Mouse (Mus musculus) G1E (cell line): ENCODE data around the gene Cbln3.

Experiments used
- CTCF ChIP-seq: IDR thresholded peaks from 2 replicates; pipeline ENCODE4 v1.5.1; 2012; ENCODE audit warnings: low read depth, low read length, inconsistent platforms, mixed read lengths
- GATA1 ChIP-seq: IDR thresholded peaks from 2 replicates; pipeline ENCODE4 v1.6.1; 2012; ENCODE audit warnings: borderline replicate concordance, low read length, inconsistent platforms, mixed read lengths
- GATA2 ChIP-seq: IDR thresholded peaks from 2 replicates; pipeline ENCODE4 v1.6.1; 2012; ENCODE audit warnings: low read depth, low read length, inconsistent platforms, borderline replicate concordance
- POLR2AphosphoS5 ChIP-seq: IDR thresholded peaks from 2 replicates; pipeline ENCODE4 v1.6.1; 2012; ENCODE audit warnings: low read depth, low read length, inconsistent platforms; ENCODE audit not compliant: insufficient replicate concordance
- TAL1 ChIP-seq: conservative IDR thresholded peaks from 2 replicates; pipeline ENCODE4 v1.6.1; 2012; ENCODE audit warnings: low read depth, low read length, inconsistent platforms, mixed read lengths

- no peak for TF ChIP-seq CTCF
- TF ChIP-seq TAL1 = no peak
- TF ChIP-seq GATA1 = no peak
- TF ChIP-seq POLR2AphosphoS5 = no peak
- TF ChIP-seq GATA2 = no peak
Measured at GRCm38 (mm10) chr14:55926847-55927246, 42.7 kb upstream of the Cbln3 start.
